Mouse (Mus musculus) hindbrain, embryonic 15.5 days (tissue): ENCODE measurements around the gene Mboat2. TPM values are rescaled to one million over a fixed set of nuclear protein-coding genes. Genes with fewer than 3 reads are reported as not detected.

Source experiments
- ATAC-seq: fragments of 200-750 bp; cut with Nextera tagmentation; 2 replicates; pipeline ENCODE4 v1.8.0; 2017; ENCODE audit warnings: low read depth, moderate number of reproducible peaks, moderate TSS enrichment; ENCODE audit not compliant: low FRiP score
- H3K27ac ChIP-seq: fragments of 300-500 bp; sonication (generic); replicated peaks from 2 replicates; pipeline ENCODE4 v1.5.1; 2015; ENCODE audit warnings: mild to moderate bottlenecking, inconsistent platforms
- H3K27me3 ChIP-seq: fragments of 300-500 bp; sonication (generic); 2 replicates; pipeline ENCODE4 v1.6.1; 2015; ENCODE audit warnings: control low read depth, inconsistent platforms
- H3K36me3 ChIP-seq: fragments of 300-500 bp; sonication (generic); 2 replicates; pipeline ENCODE4 v1.6.1; 2015; ENCODE audit warnings: control low read depth, inconsistent platforms
- H3K4me1 ChIP-seq: fragments of 300-500 bp; sonication (generic); replicated peaks from 2 replicates; pipeline ENCODE4 v1.6.1; 2015; ENCODE audit warnings: control low read depth, inconsistent platforms
- H3K4me2 ChIP-seq: fragments of 300-500 bp; sonication (generic); 2 replicates; pipeline ENCODE4 v1.6.1; 2015; ENCODE audit warnings: moderate library complexity, mild to moderate bottlenecking, inconsistent platforms
- H3K4me3 ChIP-seq: fragments of 300-500 bp; sonication (generic); 2 replicates; pipeline ENCODE4 v1.5.1; 2015; ENCODE audit warnings: mild to moderate bottlenecking, inconsistent platforms
- H3K9ac ChIP-seq: fragments of 300-500 bp; sonication (generic); 2 replicates; pipeline ENCODE4 v1.6.1; 2015; ENCODE audit warnings: inconsistent platforms
- H3K9me3 ChIP-seq: fragments of 300-500 bp; sonication (generic); 2 replicates; pipeline ENCODE4 v1.6.1; 2016; ENCODE audit warnings: control low read depth, inconsistent platforms
- WGBS: fragments of 180-500 bp; shearing (Covaris S2); methylation state at CpG from one replicate; pipeline ENCODE4 v1.1.7; 2015; 5-methylcytosine and 5-hydroxymethylcytosine counted together
- polyA plus RNA-seq: library from polyadenylated mRNA; unstranded; fragments of >200 nt; fragmentation: Nextera tagmentation; extraction: Ambion mirVana; gene quantifications from 2 replicates; pipeline ENCODE4 v1.2.1, GENCODE M21; 2015

Gene Mboat2
- polyA plus RNA-seq, 1 experiment from 2014 or later, result 65.5 TPM

DNA sequence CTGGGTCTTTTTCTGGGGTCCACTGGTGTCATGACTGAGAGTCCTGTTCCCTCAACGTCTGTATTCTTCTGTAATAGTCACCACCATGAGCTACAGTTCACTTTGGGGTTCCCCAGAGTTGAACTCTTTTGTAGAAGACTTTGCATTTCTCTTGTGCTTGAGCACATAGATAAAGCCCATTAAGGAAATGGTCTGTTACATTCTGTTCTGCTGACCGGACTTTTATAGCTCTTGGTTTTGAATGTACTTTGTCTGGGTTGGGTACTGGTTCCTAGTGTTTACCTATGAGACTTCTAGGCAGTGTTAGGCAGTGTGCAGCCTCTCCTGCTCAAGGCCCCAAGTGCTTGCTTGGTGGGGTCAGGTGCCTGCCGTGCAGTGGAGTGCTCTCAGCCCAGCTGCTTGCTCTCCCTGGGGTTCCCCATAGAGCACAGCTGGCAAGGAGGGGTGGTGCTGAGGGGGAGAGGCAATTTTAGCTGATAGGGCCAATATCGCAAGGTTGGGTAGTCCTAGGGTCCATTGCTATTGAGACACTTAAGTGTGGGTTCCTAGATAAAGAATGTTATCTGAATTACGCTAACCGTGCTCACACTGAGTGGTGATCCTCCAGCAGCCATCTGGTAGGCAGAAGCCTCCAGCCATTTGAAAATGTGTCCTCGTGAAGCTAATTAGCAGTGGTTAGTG is 58.8 kb downstream of the Mboat2 start:
- H3K9ac ChIP-seq, result no peak overlapping the region
- no peak overlapping the region for H3K4me2 ChIP-seq
- no peak overlapping the region for H3K27ac ChIP-seq
- peaks cover 10% of the 10 kb centered on the region for H3K36me3 ChIP-seq
- H3K9me3 ChIP-seq, result no peaks in the 10 kb centered on the region
- no peak for ATAC-seq
- H3K4me3 ChIP-seq, result no peak overlapping the region
- 56% methylated on average over 7 of the region's 7 CpGs for WGBS
- H3K27me3 ChIP-seq, result no peaks in the 10 kb centered on the region
- peaks cover 15% of the 10 kb centered on the region for H3K4me1 ChIP-seq

DNA sequence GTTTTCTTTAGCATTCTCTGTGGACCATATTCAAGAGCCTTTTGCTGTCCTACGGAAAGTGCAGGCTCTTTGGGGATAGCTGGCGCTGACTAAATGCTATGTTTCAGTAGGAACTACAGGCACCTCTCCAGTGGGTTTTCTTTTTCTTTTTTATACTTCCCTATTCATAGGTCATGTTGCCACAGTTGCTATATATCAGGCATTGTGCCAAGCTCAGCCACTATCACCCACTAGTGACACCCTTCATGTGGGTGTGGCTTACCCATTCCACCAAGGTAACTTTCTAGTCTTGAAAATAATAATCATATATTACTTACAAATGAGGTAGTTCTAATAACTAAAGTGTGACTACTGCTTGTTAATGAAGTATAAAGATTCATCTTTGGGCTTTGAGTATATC is 59.5 kb downstream of the Mboat2 start:
- Histone ChIP-seq H3K27ac (no peak overlapping the region), H3K9ac (no peak overlapping the region), H3K9me3 (no peaks in the 10 kb centered on the region), H3K4me2 (no peak overlapping the region), H3K4me3 (no peak overlapping the region), H3K36me3 (peaks cover 10% of the 10 kb centered on the region), H3K27me3 (no peaks in the 10 kb centered on the region), H3K4me1 (peaks cover 18% of the 10 kb centered on the region)
- ATAC-seq, result no peak
- WGBS, result 81% methylated on average over 2 of the region's 2 CpGs

DNA sequence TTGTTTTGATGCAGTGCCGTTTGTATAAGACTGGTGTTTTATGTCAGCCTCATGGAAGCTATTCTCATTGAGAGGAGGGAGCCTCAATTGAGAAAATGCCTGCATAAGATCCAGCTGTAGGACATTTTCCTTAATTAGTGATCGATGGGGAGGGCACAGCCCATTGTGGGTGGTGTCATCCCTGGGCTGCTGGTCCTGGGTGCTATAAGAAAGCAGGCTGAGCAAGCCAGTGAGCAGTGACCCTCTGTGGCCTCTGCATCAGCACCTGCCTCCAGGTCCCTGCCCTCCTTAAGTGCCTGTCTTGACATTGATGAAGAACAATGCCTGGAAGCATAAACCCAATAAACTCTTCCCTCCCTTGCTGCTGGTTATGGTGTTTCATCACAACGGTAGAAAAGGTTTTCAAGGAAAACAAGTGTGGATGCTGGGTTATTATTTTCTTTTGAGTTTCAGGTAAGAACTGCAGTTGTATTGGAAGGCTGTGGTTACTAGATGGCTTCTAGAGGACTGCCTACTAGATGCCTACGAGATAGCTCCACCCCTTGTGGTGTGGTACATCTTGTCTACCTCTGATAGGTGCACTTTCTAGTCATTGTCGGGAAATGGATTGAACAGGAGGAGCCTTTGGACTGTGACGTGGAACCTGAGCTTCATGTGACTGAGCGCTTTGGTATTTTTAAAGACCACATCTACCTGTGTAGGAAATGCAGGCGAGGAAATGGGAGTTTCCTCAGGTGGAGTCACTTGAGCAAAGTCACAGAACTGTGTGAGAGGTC is 60.2 kb downstream of the Mboat2 start:
- no peak for ATAC-seq
- Histone ChIP-seq H3K27me3 (no peaks in the 10 kb centered on the region), H3K4me3 (no peak overlapping the region), H3K27ac (peak overlapping the region; percentile 25; the same call in 1 of the 2 replicates), H3K9ac (no peak overlapping the region), H3K36me3 (peaks cover 10% of the 10 kb centered on the region), H3K4me2 (no peak overlapping the region), H3K4me1 (peaks cover 18% of the 10 kb centered on the region), H3K9me3 (no peaks in the 10 kb centered on the region)
- 87% methylated on average over 8 of the region's 8 CpGs for WGBS

DNA sequence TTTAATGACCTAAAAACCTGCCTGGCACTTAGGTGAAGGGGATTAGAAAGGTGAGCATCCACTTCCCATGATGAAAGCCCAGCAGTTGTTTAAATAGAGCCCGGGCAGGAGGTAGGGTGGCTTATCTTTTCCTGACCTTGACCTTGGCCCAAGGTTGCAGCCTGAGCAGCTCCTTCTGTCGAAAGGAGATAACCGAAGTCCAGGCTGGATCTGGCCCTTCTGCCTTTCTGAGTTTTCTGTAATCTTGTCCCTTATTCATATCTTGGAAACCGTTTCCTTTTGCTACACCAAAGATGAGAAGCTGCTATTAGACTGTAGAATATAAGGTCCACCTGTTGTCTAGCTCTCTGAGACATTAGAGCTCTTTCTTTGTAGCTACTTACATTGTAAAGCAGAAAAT is 61.9 kb downstream of the Mboat2 start:
- no peak for ATAC-seq
- H3K4me3 ChIP-seq, result no peak overlapping the region
- peaks cover 18% of the 10 kb centered on the region for H3K4me1 ChIP-seq
- H3K4me2 ChIP-seq, result no peak overlapping the region
- no peak overlapping the region for H3K27ac ChIP-seq
- no peak overlapping the region for H3K9ac ChIP-seq
- 89% methylated on average over 4 of the region's 4 CpGs for WGBS
- H3K9me3 ChIP-seq, result no peaks in the 10 kb centered on the region
- peaks cover 5% of the 10 kb centered on the region for H3K36me3 ChIP-seq
- no peaks in the 10 kb centered on the region for H3K27me3 ChIP-seq

DNA sequence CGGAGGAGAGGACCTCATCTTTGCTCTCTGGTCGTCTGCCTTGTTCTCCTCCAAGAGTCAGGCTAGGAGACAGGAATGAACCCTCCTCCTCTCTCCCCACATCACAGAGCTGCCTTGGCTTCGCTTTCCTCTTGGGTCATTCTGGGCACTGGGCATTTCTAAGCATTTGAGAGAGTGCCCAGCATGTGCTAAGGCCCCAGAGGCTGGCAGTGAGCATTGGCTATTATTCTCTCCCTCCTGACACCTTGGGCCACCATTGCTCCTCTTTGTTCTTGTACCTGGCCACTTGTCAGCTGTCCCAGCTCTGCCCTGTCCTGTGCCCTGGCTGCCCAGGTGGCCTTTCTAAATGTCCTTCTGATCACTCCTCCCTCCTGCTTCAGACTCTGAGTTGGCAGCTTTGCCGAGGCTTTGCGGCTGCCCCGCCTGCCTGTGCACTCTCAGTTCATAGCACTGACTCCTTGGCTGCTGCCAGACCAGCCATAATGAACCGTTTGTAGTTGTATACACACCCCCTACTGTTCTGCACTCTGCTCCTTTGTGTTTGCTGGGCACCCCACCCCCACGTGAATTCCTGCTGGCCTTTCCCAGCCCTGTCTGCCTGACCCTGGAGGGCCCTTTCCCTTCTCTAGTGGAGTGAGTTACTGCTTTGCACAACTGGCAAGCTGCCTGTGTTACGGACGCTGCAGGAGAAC is 63.2 kb downstream of the Mboat2 start:
- no peak overlapping the region for H3K4me2 ChIP-seq
- H3K9ac ChIP-seq, result no peak overlapping the region
- WGBS, result 16% methylated on average over 10 of the region's 10 CpGs

DNA sequence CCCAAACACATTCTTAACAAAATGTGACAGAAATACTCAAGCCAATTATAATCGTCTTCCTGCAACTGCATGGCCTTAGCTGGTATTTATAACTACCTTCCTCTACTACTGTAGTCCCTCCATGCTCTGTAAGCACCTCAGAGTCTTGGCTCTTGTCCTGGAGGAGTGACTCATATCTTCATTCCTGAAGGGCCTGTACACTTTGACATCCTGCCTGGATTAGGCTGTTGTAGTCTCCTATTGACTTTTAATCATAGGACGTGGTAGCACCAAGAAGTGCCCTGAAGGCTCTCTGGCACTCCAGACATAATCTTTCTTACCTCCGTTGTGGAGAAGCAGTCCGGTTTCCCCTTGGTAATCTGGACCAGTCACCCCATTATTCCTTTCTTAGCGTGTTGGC is 64.7 kb downstream of the Mboat2 start:
- Histone ChIP-seq H3K4me1 (peaks cover 14% of the 10 kb centered on the region), H3K27me3 (no peaks in the 10 kb centered on the region), H3K9me3 (no peaks in the 10 kb centered on the region), H3K4me3 (no peak overlapping the region), H3K36me3 (peaks cover 2% of the 10 kb centered on the region; the same call in 1 of the 2 replicates), H3K4me2 (no peak overlapping the region), H3K27ac (no peak overlapping the region), H3K9ac (no peak overlapping the region)
- WGBS, result 87% methylated on average over 5 of the region's 5 CpGs
- no peak for ATAC-seq

More for the DNA sequence above, 63.2 kb downstream of the Mboat2 start:
- peak; percentile 88 for ATAC-seq
- Histone ChIP-seq H3K27me3 (no peaks in the 10 kb centered on the region), H3K36me3 (no peaks in the 10 kb centered on the region), H3K27ac (peak overlapping the region; percentile 67), H3K9me3 (no peaks in the 10 kb centered on the region), H3K4me1 (peaks cover 18% of the 10 kb centered on the region), H3K4me3 (no peak overlapping the region)

DNA sequence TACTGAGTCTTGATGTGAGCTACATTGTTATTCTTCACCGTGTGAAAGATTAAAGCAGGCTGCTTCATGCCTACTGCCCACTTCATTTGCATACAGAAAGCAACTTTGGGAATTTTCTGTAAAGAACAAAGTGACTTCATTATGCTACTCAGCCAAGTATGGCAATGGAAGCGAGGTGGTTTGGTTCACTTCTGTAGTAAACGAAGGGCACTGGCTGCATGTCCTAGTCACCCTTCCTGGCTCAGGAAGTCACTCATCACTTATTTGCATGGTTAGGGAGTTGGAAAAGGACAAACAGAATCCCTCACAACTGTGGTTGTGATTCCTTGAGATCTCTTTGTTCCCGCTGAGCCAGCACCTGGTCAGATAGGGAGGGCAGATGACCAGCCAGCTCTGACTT is 66.7 kb downstream of the Mboat2 start:
- peaks cover 6% of the 10 kb centered on the region; the same call in 1 of the 2 replicates for H3K36me3 ChIP-seq
- H3K4me3 ChIP-seq, result no peak overlapping the region
- ATAC-seq, result no peak
- no peaks in the 10 kb centered on the region for H3K27me3 ChIP-seq
- no peak overlapping the region for H3K27ac ChIP-seq
- 62% methylated on average over 4 of the region's 4 CpGs for WGBS
- H3K4me1 ChIP-seq, result peaks cover 14% of the 10 kb centered on the region
- no peak overlapping the region for H3K9ac ChIP-seq
- H3K4me2 ChIP-seq, result no peak overlapping the region
- no peaks in the 10 kb centered on the region for H3K9me3 ChIP-seq

DNA sequence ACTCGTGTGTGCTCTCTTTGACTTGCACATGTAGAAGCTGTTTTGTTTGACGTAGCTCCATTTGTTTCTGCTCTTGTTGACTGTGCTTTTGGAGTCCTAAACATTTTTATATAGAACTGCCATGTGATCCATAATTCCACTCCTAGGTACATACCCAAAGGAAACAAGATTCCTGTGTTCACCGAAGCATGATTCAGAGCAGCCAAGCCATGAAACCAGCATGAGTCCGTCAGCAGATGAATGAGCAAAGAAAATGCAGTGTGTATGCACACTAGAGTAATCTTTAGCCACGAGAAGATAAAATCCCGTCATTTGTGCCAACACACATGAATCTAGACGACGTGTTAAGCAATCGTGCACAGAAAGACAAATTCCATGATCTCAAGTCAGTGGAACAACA is 67.5 kb downstream of the Mboat2 start:
- 61% methylated on average over 9 of the region's 9 CpGs for WGBS
- H3K9me3 ChIP-seq, result no peaks in the 10 kb centered on the region
- no peak overlapping the region for H3K4me3 ChIP-seq
- H3K36me3 ChIP-seq, result peaks cover 13% of the 10 kb centered on the region; the same call in 1 of the 2 replicates
- H3K27ac ChIP-seq, result no peak overlapping the region
- H3K4me2 ChIP-seq, result no peak overlapping the region
- no peaks in the 10 kb centered on the region for H3K27me3 ChIP-seq
- peaks cover 14% of the 10 kb centered on the region for H3K4me1 ChIP-seq
- ATAC-seq, result no peak
- no peak overlapping the region for H3K9ac ChIP-seq

DNA sequence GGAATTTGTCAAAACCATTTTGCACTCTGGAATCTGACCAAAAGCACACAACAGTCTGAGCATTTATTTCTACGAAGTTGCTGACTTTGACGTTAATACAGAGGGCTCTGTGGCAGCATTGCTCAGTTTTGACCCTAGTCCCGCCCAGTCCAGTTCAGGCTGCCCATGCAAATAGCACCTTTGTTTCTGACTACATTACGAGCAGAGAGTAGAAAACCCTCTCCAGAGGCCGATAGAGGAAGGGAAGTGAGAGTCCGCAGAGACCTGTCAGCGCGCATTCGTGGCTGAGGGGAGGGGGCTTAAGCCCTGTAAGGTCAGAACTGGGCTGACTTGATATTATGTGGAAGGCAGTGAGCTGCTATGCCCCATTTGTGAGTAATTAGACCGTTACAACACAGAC is 69.0 kb downstream of the Mboat2 start:
- H3K4me1 ChIP-seq, result peaks cover 2% of the 10 kb centered on the region; the same call in 1 of the 2 replicates
- 82% methylated on average over 10 of the region's 10 CpGs for WGBS
- H3K36me3 ChIP-seq, result peaks cover 13% of the 10 kb centered on the region; the same call in 1 of the 2 replicates
- no peak overlapping the region for H3K27ac ChIP-seq
- no peaks in the 10 kb centered on the region for H3K9me3 ChIP-seq
- no peak overlapping the region for H3K4me2 ChIP-seq
- no peaks in the 10 kb centered on the region for H3K27me3 ChIP-seq
- no peak overlapping the region for H3K9ac ChIP-seq
- no peak for ATAC-seq
- H3K4me3 ChIP-seq, result no peak overlapping the region

DNA sequence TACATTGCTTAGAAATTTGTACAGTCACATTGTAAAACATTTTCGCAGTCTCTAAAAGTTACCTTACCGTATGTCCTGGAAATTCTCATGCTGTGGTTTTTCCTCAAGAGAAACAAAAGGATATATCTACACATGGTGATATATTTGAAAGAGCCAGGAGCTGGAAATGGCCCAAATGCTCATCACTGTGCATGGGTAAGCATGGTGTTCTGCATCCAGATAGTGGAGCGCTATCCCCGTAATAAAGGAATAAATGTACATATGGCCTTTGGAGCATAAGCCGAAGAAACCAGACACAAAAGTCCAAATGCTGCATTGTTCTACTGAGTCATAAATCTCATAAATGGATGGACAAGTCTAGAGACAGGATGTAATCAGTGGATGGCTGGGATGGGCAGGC is 72.1 kb downstream of the Mboat2 start:
- Histone ChIP-seq H3K4me3 (no peak overlapping the region), H3K4me2 (no peak overlapping the region), H3K9ac (no peak overlapping the region), H3K36me3 (peaks cover 19% of the 10 kb centered on the region; the same call in 1 of the 2 replicates), H3K9me3 (no peaks in the 10 kb centered on the region), H3K27ac (no peak overlapping the region), H3K4me1 (no peaks in the 10 kb centered on the region), H3K27me3 (no peaks in the 10 kb centered on the region)
- no peak for ATAC-seq
- 93% methylated on average over 5 of the region's 5 CpGs for WGBS

DNA sequence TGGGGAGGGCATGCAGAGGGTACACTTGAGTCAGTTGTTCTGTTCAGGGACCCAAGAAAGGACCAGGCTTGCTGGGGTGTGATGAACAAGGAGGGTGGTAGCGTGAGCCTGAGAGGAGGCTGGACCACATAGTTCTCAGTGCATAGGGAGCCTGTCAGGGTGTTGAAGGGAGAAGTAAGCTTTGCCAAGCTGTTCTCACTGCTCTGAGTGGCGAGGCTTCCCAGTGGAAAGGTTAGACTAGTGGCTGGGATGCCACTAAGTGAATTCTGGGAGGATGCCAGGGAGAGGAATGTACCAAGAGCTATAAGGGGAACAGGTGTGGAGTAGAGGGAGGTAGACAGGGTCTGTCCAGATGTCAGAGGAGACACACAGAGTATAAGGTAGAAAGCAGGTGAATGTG is 77.2 kb downstream of the Mboat2 start:
- no peaks in the 10 kb centered on the region for H3K4me1 ChIP-seq
- no peak overlapping the region for H3K4me2 ChIP-seq
- WGBS, result 87% methylated on average over 2 of the region's 2 CpGs
- no peak overlapping the region for H3K27ac ChIP-seq
- ATAC-seq, result no peak
- H3K9me3 ChIP-seq, result no peaks in the 10 kb centered on the region
- peaks cover 13% of the 10 kb centered on the region; the same call in 1 of the 2 replicates for H3K36me3 ChIP-seq
- no peak overlapping the region for H3K4me3 ChIP-seq
- H3K27me3 ChIP-seq, result no peaks in the 10 kb centered on the region
- H3K9ac ChIP-seq, result no peak overlapping the region

DNA sequence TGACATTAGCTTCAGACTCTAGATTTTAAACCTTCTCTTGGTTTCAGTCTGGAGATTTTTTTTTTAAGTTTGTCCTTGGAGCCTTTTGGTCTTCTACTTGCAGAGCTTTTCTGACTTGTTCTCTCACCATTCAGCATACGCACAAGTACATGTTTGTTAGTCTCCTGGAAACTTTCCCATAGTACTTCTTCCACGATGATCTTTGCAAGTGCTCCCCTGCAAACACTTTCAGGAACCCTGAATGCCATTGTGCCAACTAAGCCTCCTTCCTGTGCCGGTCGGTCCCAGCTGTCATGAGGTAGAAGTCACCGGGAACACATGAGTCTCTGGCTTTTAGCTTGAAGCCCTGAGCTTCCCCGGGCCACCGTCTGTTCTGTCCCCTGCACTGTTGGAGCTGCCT is 79.0 kb downstream of the Mboat2 start:
- no peak overlapping the region for H3K27ac ChIP-seq
- no peak for ATAC-seq

More for the DNA sequence above, 79.0 kb downstream of the Mboat2 start:
- Histone ChIP-seq H3K9me3 (no peaks in the 10 kb centered on the region), H3K4me1 (no peaks in the 10 kb centered on the region), H3K4me2 (no peak overlapping the region), H3K27me3 (no peaks in the 10 kb centered on the region), H3K9ac (no peak overlapping the region), H3K36me3 (peaks cover 11% of the 10 kb centered on the region; the same call in 1 of the 2 replicates), H3K4me3 (no peak overlapping the region)
- WGBS, result 84% methylated on average over 7 of the region's 7 CpGs
